Mouse (Mus musculus): ENCODE data around the gene Rnls. TPM values are rescaled to one million over a fixed set of nuclear protein-coding genes. Genes with fewer than 3 reads are reported as not detected.

The Rnls gene
- total RNA-seq (2023) = 0.78 to 1.3 TPM (median 1.2 TPM) in 4 replicates

DNA sequence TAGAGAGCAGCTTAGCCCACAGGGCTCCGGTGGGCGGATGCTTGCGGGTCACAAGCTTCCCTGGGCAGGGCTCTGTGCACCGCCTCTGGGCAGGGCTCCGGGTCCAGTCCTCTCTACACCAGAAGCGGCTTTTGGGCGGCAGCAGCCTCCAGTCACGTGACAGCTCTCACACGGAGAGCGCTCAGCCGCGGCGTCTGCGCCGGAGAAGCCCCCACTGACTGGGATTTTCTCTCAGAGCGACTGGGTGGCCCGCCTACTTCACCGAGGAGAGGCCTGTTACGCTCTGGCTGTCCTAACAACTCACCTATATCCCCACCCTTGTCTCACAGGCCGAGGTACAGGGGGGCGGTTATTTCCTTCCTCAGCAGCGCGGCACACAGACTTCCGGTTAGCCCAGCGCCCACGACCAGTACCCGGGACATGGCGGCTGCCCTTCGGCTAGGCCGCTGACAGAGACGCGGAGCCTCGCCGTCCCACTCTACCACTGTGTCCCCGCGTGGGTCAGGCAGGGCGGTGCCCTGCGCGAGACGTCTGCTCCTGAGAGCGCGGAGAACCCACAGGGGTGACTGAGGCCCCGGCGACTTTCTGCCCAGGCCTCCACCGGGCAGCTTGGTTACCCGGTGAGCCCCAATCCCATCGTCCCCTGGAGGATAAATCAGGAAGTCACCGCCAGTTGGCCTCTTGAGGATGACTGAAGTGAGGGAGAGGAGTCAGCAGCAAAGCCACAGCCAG is at the start of gene Rnls:
Gene Rnls (minus strand): TSS at position 645 of the 732 bp plus-strand sequence.

Other genes with a start within 250 kb of the Rnls start
- 0.26 to 0.31 TPM in 2 of 4 replicates, not detected in the others for gene Lipo4, start 125.5 kb upstream of the Rnls start, total RNA-seq (2023)
- gene Gm8978, start 233.0 kb upstream of the Rnls start, total RNA-seq (2023) = not detected in 4 replicates